Mouse (Mus musculus) granulocyte monocyte progenitor cell, adult 5-6 weeks (primary cell): Measurements from ENCODE around the gene Senp7. TPM values are rescaled to one million over a fixed set of nuclear protein-coding genes. Genes with fewer than 3 reads are reported as not detected.
A peak's percentile ranks its signal among the peaks of the same experiment; 100 is the strongest.
"Not testable (repeated sequence)": the region's sequence is repeated elsewhere in the genome, so short reads cannot be mapped to it uniquely, and the experiment has no call there.

Experiments used
- ATAC-seq: replicated peaks from 2 replicates; pipeline ENCODE4 v1.8.0; 2016; ENCODE audit warnings: mild to moderate bottlenecking, moderate TSS enrichment, inconsistent platforms; ENCODE audit not compliant: poor library complexity, severe bottlenecking
- total RNA-seq, 2 experiments: library from RNA; stranded (forward) in 1 of 2; stranded (reverse) in 1 of 2; fragments of 200-712, 200-1000 nt in 1 of 2; fragments of >200 nt in 1 of 2; fragmentation: Nextera tagmentation in 1 of 2; gene quantifications; 2 replicates each; pipeline ENCODE4 v1.2.3; 2014 to 2017

The Senp7 gene
- total RNA-seq, 2 experiments from 2014 or later, result 19.7 to 41.5 TPM

GRCm38 (mm10) chr16:56122517-56122916, 74.4 kb downstream of the Senp7 start:
- no peak for ATAC-seq

- ATAC-seq, result no peak
Measured at GRCm38 (mm10) chr16:56124045-56124444, 75.9 kb downstream of the Senp7 start.

- peak; percentile 79 for ATAC-seq
Measured at GRCm38 (mm10) chr16:56131666-56132065, 83.5 kb downstream of the Senp7 start.

DNA sequence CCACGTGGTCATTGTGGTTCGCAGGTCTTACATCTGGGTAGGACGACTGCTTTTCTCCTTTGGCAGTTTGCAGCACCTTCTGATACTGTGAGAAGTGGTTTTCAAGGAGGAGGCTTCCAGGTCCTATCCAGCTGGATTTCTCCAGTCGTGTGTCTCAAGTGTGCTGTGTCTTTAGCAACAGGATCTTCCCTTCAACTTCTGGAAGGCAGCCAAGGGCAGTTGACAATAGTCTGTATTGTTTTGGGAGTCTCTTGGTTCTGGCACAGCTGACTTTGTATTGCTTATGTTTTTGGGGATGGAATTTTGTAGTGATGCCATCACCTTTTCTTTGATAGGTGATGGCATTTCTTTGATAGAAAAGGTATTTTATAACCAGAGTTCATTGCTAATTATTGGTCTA, 86.0 kb downstream of the Senp7 start:
- ATAC-seq, result no peak

- ATAC-seq, result not testable (repeated sequence)
Measured at GRCm38 (mm10) chr16:56137672-56138071, 89.5 kb downstream of the Senp7 start.

- ATAC-seq, result no peak
Measured at GRCm38 (mm10) chr16:56139921-56140320, 91.8 kb downstream of the Senp7 start.

DNA sequence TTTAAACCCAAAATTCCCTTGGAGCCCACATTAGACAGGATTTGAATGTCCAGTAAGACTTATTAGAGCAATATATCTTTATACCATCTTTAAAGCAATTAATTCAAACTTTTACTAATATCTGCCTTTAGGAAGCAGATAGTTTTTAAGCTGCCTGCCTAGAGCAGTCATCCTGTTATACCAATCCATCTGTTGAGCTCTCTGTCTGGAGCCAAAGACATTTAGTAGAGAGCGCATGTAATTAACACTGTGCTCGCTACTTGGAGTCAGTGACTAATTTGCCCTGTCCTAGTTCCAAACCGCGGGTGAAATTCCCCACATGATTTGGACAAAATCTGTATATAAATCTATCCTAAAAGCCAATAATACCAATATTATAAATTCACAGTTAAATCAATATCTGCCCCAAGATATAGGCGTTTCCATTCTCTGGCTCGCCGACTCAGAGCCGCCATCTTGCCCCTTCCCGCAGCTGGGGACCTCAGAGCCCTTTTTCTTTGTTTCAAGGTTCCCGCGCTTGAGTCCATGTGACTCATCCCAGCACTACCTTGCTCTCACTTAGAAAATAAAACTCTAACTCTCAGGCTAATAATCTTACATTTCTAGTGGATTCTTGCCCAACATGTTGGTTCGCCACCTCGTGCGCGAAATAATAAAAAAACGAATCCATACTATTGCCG, 96.9 kb downstream of the Senp7 start:
- ATAC-seq, result no peak

DNA sequence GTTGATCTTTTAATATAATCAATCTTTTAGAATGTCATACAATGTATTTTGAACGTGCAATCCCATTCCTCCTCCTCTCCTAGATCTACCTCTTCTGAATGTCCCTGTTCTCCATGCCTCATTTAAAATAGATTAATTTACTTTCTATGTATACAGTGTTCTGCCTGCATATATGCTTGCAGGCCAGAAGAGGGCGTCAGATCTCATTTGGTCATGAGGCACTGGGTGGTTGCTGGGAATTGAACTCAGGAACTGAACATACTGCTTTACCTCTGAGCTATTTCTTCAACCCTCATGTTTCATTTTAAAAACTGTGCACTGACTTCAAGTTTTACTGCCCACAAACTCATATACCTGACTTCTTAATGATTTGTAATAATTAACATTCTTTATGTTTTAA, 99.5 kb downstream of the Senp7 start:
- ATAC-seq, result no peak

- ATAC-seq, result no peak
Measured at GRCm38 (mm10) chr16:56163466-56163865, 115.3 kb downstream of the Senp7 start.

DNA sequence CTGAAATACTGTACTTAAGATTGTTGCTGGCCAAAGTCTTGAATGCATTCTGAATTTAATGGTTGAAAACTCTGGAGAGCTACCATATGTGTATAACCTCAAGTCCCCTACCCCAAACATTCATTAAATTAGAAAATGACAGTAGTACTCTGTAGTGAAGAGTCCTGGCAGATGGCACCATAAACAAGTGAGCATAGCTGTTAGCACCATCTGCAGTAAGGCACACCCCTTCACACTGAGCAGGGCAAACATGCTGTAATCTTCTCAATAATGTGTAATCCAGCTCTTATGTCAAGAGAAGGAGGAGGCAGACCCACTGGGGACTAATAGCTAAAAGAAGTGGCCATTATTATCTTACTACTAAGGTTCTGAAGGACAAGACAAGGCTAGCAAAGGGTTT, 122.1 kb downstream of the Senp7 start:
- ATAC-seq, result no peak

GRCm38 (mm10) chr16:56175867-56176581, 127.9 kb downstream of the Senp7 start:
- ATAC-seq, result peak; percentile 37; the same call in 1 of the 2 replicates

- no peak for ATAC-seq
Measured at GRCm38 (mm10) chr16:56186863-56187262, 138.7 kb downstream of the Senp7 start.

DNA sequence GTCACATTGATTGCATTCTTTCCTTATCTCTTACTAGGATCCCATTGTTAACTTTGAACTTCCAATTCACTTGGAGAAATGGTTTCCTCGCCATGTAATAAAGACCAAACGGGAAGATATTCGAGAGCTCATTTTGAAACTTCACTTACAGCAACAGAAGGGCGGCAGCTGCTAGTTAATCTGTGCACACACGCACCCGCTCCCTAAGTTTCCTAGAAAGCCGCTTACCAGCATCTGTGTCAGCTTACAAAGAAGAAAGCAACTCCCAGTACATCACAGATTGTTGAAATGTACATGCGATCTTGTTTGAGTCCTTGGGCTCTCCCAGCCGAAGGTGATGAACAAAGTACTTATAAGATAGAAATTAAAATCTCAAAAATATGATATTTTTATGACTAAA, 140.1 kb downstream of the Senp7 start:
- no peak for ATAC-seq

DNA sequence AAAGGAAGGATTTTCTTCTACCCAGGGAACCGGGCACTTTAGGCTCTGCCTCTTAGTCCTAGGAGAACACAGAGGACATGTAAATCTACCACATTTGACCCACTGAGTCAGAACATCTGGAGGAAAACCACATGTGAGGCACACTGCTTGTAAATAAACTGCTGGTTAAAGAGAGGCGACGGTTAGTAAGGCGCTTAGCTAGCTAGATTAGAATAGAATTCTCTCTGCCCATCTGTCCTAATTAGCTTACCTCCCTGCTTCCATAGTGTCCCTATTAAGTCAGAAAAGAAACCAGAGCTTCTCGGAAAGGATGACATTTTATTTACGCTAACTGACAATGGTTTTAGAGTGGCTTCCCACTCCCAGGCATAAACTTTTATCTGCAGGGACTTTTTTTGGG, 155.9 kb downstream of the Senp7 start, which contains the start of gene Impg2:
Gene Impg2 (plus strand): TSS at position 263 of the 400 bp plus-strand sequence.
- ATAC-seq, result no peak

DNA sequence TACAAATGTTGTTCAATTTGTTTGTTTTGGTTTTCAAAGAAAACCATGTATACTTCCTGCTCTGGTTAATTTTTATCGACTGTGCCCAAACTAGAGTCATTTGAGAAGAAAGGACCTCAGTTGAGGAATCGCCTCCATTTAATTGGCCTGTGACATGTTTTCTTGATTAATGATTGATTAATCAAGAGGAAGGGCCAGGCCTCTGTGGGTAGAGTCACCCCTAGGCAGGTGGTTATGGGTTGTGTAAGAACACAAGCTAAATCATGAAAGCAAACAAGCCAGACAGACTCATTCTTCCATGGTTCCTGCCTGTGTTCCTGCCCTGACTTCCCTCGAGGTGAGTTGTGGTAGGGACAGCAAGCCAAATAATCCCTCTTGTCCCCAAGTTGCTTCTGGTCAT, 164.6 kb downstream of the Senp7 start:
- no peak for ATAC-seq

DNA sequence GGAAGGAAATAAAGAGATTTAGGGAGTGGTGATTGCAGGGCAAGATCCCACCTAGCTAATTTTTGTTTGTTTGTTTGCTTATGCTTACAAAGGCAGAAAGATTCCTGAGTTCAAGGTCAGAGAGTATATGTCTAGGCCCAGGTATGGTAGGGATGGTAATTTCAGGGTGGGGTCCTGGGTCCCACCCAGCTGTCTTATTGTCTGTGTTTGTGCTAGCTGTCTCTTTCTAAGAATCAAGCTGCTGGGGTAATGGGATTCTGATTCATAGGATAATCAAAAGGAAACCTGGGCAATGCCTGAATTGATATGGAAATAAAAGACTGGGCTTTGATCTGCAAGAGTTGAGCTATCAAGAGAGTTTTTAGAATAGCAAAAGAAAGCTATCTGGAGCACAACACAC, 179.5 kb downstream of the Senp7 start:
- ATAC-seq, result no peak

DNA sequence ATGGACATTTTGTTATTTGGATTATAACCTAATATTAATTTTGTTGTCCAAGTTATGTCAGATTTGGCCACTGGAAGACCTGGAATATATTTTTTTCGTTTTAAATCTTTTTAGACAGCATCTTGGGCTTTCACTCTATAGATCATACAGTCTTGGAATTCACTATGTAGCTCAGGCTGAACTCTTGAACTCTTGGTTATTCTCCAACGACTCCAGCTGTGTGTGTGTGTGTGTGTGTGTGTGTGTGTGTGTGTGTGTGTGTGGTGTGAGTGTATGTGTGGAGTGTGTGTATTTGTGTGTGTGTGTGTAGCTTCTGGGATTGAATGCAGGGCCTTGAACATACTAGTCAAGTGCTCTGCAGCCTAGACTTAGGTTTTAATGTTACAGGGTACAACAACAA, 181.3 kb downstream of the Senp7 start:
- ATAC-seq, result no peak

GRCm38 (mm10) chr16:56231300-56231699, 183.2 kb downstream of the Senp7 start:
- peak; percentile 46; the same call in 1 of the 2 replicates for ATAC-seq

GRCm38 (mm10) chr16:56232736-56233135, 184.6 kb downstream of the Senp7 start:
- ATAC-seq, result no peak
